ENCODE assay signal across 10 mouse cellular contexts in genomic region chr2:155811821-155812396, GRCm38 (mm10). TPM values are rescaled to one million over a fixed set of nuclear protein-coding genes. Genes with fewer than 3 reads are reported as not detected.
DNase-seq lines count a peak whose midpoint lies in the region; ATAC-seq lines count a peak whose summit lies in the region.
"Had no signal": no experiment of that assay in that cellular context is flagged by ENCODE, and none has a peak within 500 bp of the region (broad histone marks: within the 10 kb centered on the region; RNA-seq: fewer than 3 reads in every experiment).

No protein-coding gene starts in this region.

- no peak overlapping the region for H3K4me2 ChIP-seq in intestine, embryonic 14.5 days (ENCODE audit: low read length)
- H3K4me2 ChIP-seq in intestine, embryonic 15.5 days (replicated peaks) = no peak overlapping the region
- H3K4me2 ChIP-seq: embryonic facial prominence, embryonic 12.5 days; neural tube, embryonic 13.5 days had no signal

- H3K4me3 ChIP-seq in intestine, embryonic 14.5 days (ENCODE audit: low read depth, low read length) = no peak overlapping the region
- no peak overlapping the region for H3K4me3 ChIP-seq in intestine, embryonic 15.5 days (replicated peaks)
- H3K4me3 ChIP-seq: embryonic facial prominence, embryonic 12.5 days; neural tube, embryonic 13.5 days had no signal

- H3K9ac ChIP-seq in intestine, embryonic 14.5 days (ENCODE audit: low read length) = no peak overlapping the region
- H3K9ac ChIP-seq in intestine, embryonic 15.5 days = no peak overlapping the region
- H3K9ac ChIP-seq: embryonic facial prominence, embryonic 12.5 days; neural tube, embryonic 13.5 days had no signal

- no peaks in the 10 kb centered on the region for H3K36me3 ChIP-seq in intestine, embryonic 14.5 days (ENCODE audit: control insufficient read depth, insufficient read depth, low read length)
- H3K36me3 ChIP-seq in intestine, embryonic 15.5 days = no peaks in the 10 kb centered on the region
- H3K36me3 ChIP-seq: embryonic facial prominence, embryonic 12.5 days had no signal

- no peaks in the 10 kb centered on the region for H3K9me3 ChIP-seq in intestine, embryonic 14.5 days (ENCODE audit: control insufficient read depth, low read length)
- no peaks in the 10 kb centered on the region for H3K9me3 ChIP-seq in intestine, embryonic 15.5 days
- H3K9me3 ChIP-seq: embryonic facial prominence, embryonic 12.5 days; neural tube, embryonic 13.5 days had no signal

- peak; percentile 92 for DNase-seq in intestine, embryonic 14.5 days (ENCODE audit: low spot score)
- peak; percentile 84 for DNase-seq in adrenal gland, adult 18-20 months (ENCODE audit: low spot score in 2 of 2)
- peak; percentile 88 for DNase-seq in embryo, embryonic 10.5 days (ENCODE audit: low spot score)
- DNase-seq in heart, adult 8-10 months (ENCODE audit: low spot score) = peak; percentile 69
- DNase-seq in left cerebral cortex, adult 11 months (ENCODE audit: low spot score) = peak; percentile 81
- peak; percentile 74 to 92 for DNase-seq in spleen, postnatal 4 days (ENCODE audit: low spot score in 2 of 2)

- H3K4me1 ChIP-seq in intestine, embryonic 14.5 days (replicated peaks; ENCODE audit: control insufficient read depth, insufficient read depth, low read length) = no peaks in the 10 kb centered on the region
- no peaks in the 10 kb centered on the region for H3K4me1 ChIP-seq in intestine, embryonic 15.5 days (replicated peaks)
- H3K4me1 ChIP-seq: embryonic facial prominence, embryonic 12.5 days had no signal

- 36% methylated on average over 16 of the region's 16 CpGs for whole genome bisulfite sequencing in intestine, embryonic 14.5 days
- WGBS in intestine, embryonic 15.5 days = 41% methylated on average over 16 of the region's 16 CpGs

- no peaks in the 10 kb centered on the region for H3K27me3 ChIP-seq in intestine, embryonic 14.5 days (replicated peaks; ENCODE audit: control insufficient read depth, insufficient read depth, low read length)
- H3K27me3 ChIP-seq in intestine, embryonic 15.5 days (replicated peaks) = no peaks in the 10 kb centered on the region
- H3K27me3 ChIP-seq: embryonic facial prominence, embryonic 12.5 days; neural tube, embryonic 13.5 days had no signal

- H3K27ac ChIP-seq in intestine, embryonic 14.5 days (ENCODE audit: low read depth) = no peak overlapping the region
- no peak overlapping the region for H3K27ac ChIP-seq in intestine, embryonic 15.5 days
- H3K27ac ChIP-seq: embryonic facial prominence, embryonic 12.5 days; neural tube, embryonic 13.5 days had no signal

- ATAC-seq in intestine, embryonic 14.5 days (replicated peaks; ENCODE audit: low FRiP score, low TSS enrichment, low read depth) = no peak
- ATAC-seq in intestine, embryonic 15.5 days = no peak
- ATAC-seq in megakaryocyte-erythroid progenitor cell, adult 5-6 weeks (replicated peaks; ENCODE audit: low FRiP score, low TSS enrichment, poor library complexity, severe bottlenecking) = peak; percentile 69

RNA-seq across cellular contexts. Expression of gene BC029722, which starts 7.3 kb away (rescaled TPM):
- 12.8 and 13.2 TPM in 2 replicates for polyA plus RNA-seq in intestine, embryonic 14.5 days (2014; fragmentation: Nextera tagmentation; extraction: Ambion mirVana)
- 22.0 and 24.1 TPM in 2 replicates for polyA plus RNA-seq in intestine, embryonic 15.5 days (2015; fragmentation: Nextera tagmentation; extraction: Ambion mirVana)
- total RNA-seq in adrenal gland, adult 18-20 months (2021) = 100 to 1,000 TPM; 171 to 240 TPM
- total RNA-seq in heart, adult 8-10 months (2022) = 10 to 100 TPM; 29.8 to 40.2 (median 35.1) TPM
- 9.0 and 9.9 TPM in 2 replicates for total RNA-seq in megakaryocyte-erythroid progenitor cell, adult 5-6 weeks (2014; fragmentation: Nextera tagmentation)
- 4.4 and 10.3 TPM in 2 replicates for total RNA-seq in megakaryocyte-erythroid progenitor cell, adult 5-6 weeks (2017)

RNA-seq across cellular contexts. Expression of gene Eif6, which starts 14.8 kb away (rescaled TPM):
- polyA plus RNA-seq in intestine, embryonic 14.5 days (2014; fragmentation: Nextera tagmentation; extraction: Ambion mirVana) = 251 and 255 TPM in 2 replicates
- polyA plus RNA-seq in intestine, embryonic 15.5 days (2015; fragmentation: Nextera tagmentation; extraction: Ambion mirVana) = 263 and 265 TPM in 2 replicates
- 100 to 1,000 TPM; 131 to 138 TPM for total RNA-seq in adrenal gland, adult 18-20 months (2021)
- 10 to 100 TPM; 44.2 to 65.1 (median 54.3) TPM for total RNA-seq in heart, adult 8-10 months (2022)
- total RNA-seq in megakaryocyte-erythroid progenitor cell, adult 5-6 weeks (2014; fragmentation: Nextera tagmentation) = 234 and 280 TPM in 2 replicates
- total RNA-seq in megakaryocyte-erythroid progenitor cell, adult 5-6 weeks (2017) = 50.6 and 110 TPM in 2 replicates

RNA-seq across cellular contexts. Expression of gene Fam83c, which starts 22.7 kb away (rescaled TPM):
- polyA plus RNA-seq in intestine, embryonic 14.5 days (2014; fragmentation: Nextera tagmentation; extraction: Ambion mirVana) = 0.12 and 0.23 TPM in 2 replicates
- polyA plus RNA-seq in intestine, embryonic 15.5 days (2015; fragmentation: Nextera tagmentation; extraction: Ambion mirVana) = 0.30 and 0.53 TPM in 2 replicates
- total RNA-seq in adrenal gland, adult 18-20 months (2021) = not detected
- total RNA-seq in heart, adult 8-10 months (2022) = not detected
- total RNA-seq in megakaryocyte-erythroid progenitor cell, adult 5-6 weeks (2014; fragmentation: Nextera tagmentation) = not detected in 2 replicates
- not detected in 2 replicates for total RNA-seq in megakaryocyte-erythroid progenitor cell, adult 5-6 weeks (2017)

RNA-seq across cellular contexts. Expression of gene Mmp24, which starts 36.8 kb away (rescaled TPM):
- 0.28 and 0.55 TPM in 2 replicates for polyA plus RNA-seq in intestine, embryonic 14.5 days (2014; fragmentation: Nextera tagmentation; extraction: Ambion mirVana)
- 0.24 and 0.37 TPM in 2 replicates for polyA plus RNA-seq in intestine, embryonic 15.5 days (2015; fragmentation: Nextera tagmentation; extraction: Ambion mirVana)
- 1 to 10 TPM; 1.2 to 2.3 TPM for total RNA-seq in adrenal gland, adult 18-20 months (2021)
- not detected for total RNA-seq in heart, adult 8-10 months (2022)
- total RNA-seq in megakaryocyte-erythroid progenitor cell, adult 5-6 weeks (2014; fragmentation: Nextera tagmentation) = not detected in 2 replicates
- total RNA-seq in megakaryocyte-erythroid progenitor cell, adult 5-6 weeks (2017) = 0.05 TPM in 1 of 2 replicates, not detected in the other

Comparison
In these comparisons a context has a peak if more than half of its experiments do, and no peak if none do; other contexts are left out.
1. RNA of gene BC029722, which starts 7.3 kb away (total RNA-seq): 171 to 240 TPM in adrenal gland, adult 18-20 months; 29.8 to 40.2 TPM in heart, adult 8-10 months and 4.4 to 10.3 TPM in megakaryocyte-erythroid progenitor cell, adult 5-6 weeks; every median in the first group is over 4 times any median in the second.
2. Peak in every context shown above with its lines, with median percentiles within 50 percentile points of each other: DNase-seq.